In the genomic region with DNA sequence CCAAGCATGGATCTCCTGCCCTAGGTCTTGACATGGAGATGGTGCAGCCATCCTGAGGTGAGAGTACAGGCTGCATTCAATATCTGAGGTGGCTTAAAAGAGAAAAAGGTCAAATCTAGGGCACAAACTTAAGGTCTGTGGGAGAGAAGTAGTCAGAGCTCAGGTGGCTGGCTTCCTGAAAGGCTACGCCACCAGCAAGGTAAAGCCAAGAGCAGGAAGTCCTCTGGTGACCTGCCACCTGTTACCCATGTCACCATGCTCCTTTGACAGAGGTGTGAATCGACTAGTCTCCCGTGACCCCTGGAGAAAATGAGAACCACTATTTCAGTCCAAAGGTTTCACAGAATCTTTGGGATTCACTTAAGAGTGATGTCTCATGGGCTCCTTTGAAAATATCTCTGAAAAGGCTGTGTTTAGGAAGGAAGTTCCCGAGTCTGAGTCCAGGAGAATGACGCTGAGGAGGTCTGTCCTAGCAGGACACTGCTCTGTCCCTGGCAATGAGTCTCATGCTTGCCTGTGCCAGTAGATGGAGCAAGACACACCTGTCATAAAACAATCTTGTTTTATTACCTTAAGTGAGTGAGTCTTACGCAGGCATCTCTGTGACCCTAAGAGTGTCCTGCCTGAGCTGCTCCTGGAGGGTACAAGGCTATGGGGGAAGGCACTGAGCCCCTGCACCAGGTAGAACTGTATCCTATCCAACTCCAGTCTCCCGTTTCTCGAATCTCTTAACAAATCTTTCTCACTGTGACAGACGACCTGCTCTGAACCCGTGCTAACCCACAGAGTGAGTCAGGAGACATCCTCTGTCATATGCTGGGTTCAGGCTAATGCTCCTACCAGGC, we compare ENCODE assay signal across 10 mouse cellular contexts. TPM values are rescaled to one million over a fixed set of nuclear protein-coding genes. Genes with fewer than 3 reads are reported as not detected.
A peak's percentile ranks its signal among the peaks of the same experiment; 100 is the strongest.
DNase-seq lines count a peak whose midpoint lies in the region; ATAC-seq and TF ChIP-seq lines count a peak whose summit lies in the region.
"Had no signal": no experiment of that assay in that cellular context is flagged by ENCODE, and none has a peak within 500 bp of the region (broad histone marks: within the 10 kb centered on the region; RNA-seq: fewer than 3 reads in every experiment).

No protein-coding gene starts in this region.

- 0 out of 4 replicates have a peak, but pooled peaks cover 0 to 2% of the 10 kb centered on the region in 2 experiments for H3K4me1 ChIP-seq in liver, embryonic 14.5 days (replicated peaks; ENCODE audit: control insufficient read depth in 2 of 2, insufficient read depth in 2 of 2, low read length in 1 of 2)
- no peaks in the 10 kb centered on the region for H3K4me1 ChIP-seq in liver, embryonic 11.5 days (replicated peaks; ENCODE audit: control insufficient read depth, insufficient read depth, low read length)
- peaks cover 5% of the 10 kb centered on the region for H3K4me1 ChIP-seq in embryonic facial prominence, embryonic 12.5 days
- H3K4me1 ChIP-seq: midbrain, embryonic 15.5 days had no signal

- no peak for TF ChIP-seq EP300 in liver, embryonic 14.5 days (IDR thresholded peaks at IDR 0.05; ENCODE audit: low read depth)

- H3K4me2 ChIP-seq in liver, embryonic 14.5 days (ENCODE audit: low read depth): no peak overlapping the region
- H3K4me2 ChIP-seq in liver, embryonic 11.5 days: no peak overlapping the region
- no peak overlapping the region for H3K4me2 ChIP-seq in embryonic facial prominence, embryonic 12.5 days (replicated peaks)
- H3K4me2 ChIP-seq: limb, embryonic 15.5 days; midbrain, embryonic 15.5 days had no signal

- H3K4me3 ChIP-seq in liver, embryonic 14.5 days (ENCODE audit: insufficient read depth in 1 of 2, low read depth in 2 of 2, low read length in 2 of 2): no peak overlapping the region
- no peak overlapping the region for H3K4me3 ChIP-seq in liver, embryonic 11.5 days (ENCODE audit: low read depth, low read length)
- H3K4me3 ChIP-seq in embryonic facial prominence, embryonic 12.5 days: no peak overlapping the region
- H3K4me3 ChIP-seq: limb, embryonic 15.5 days; midbrain, embryonic 15.5 days had no signal

- TF ChIP-seq CTCF in liver, embryonic 14.5 days (IDR thresholded peaks at IDR 0.05; ENCODE audit: low read depth): 0 out of 2 replicates have a peak, but pooled peaks have one; percentile 18

- 40% methylated on average over 10 of the region's 10 CpGs for WGBS in liver, embryonic 14.5 days (ENCODE audit: insufficient replicate concordance)
- 62% methylated on average over 10 of the region's 10 CpGs for WGBS in liver, embryonic 11.5 days
- WGBS in embryonic facial prominence, embryonic 12.5 days: 57% methylated on average over 10 of the region's 10 CpGs

- no peak overlapping the region for H3K27ac ChIP-seq in liver, embryonic 14.5 days
- no peak overlapping the region for H3K27ac ChIP-seq in liver, embryonic 11.5 days (ENCODE audit: low read depth, low read length)
- no peak overlapping the region for H3K27ac ChIP-seq in embryonic facial prominence, embryonic 12.5 days
- H3K27ac ChIP-seq: limb, embryonic 15.5 days; midbrain, embryonic 15.5 days had no signal

- H3K9me3 ChIP-seq in liver, embryonic 14.5 days (ENCODE audit: control insufficient read depth, low read length): no peaks in the 10 kb centered on the region
- H3K9me3 ChIP-seq in liver, embryonic 11.5 days (ENCODE audit: control insufficient read depth, low read length): no peaks in the 10 kb centered on the region
- H3K9me3 ChIP-seq in embryonic facial prominence, embryonic 12.5 days: no peaks in the 10 kb centered on the region
- H3K9me3 ChIP-seq: limb, embryonic 15.5 days; midbrain, embryonic 15.5 days had no signal

- ATAC-seq in liver, embryonic 14.5 days (ENCODE audit: insufficient read depth): no peak
- ATAC-seq in liver, embryonic 11.5 days (replicated peaks; ENCODE audit: low FRiP score): no peak
- 0 out of 2 replicates have a peak, but pooled peaks have one; percentile 15 for ATAC-seq in embryonic facial prominence, embryonic 12.5 days (ENCODE audit: insufficient number of reproducible peaks, insufficient read depth, low FRiP score, low TSS enrichment)
- ATAC-seq: midbrain, embryonic 15.5 days had no signal

- peak; percentile 7 for DNase-seq in gastrocnemius, adult 18-20 months (ENCODE audit: low spot score)
- DNase-seq in gastrocnemius, postnatal 10 days: no peak
- no peak for DNase-seq in liver, embryonic 14.5 days (ENCODE audit: low read depth in 3 of 3, low spot score in 3 of 3)
- no peak for DNase-seq in liver, embryonic 11.5 days (ENCODE audit: low spot score)
- DNase-seq in splenic B cell, adult 2 months (ENCODE audit: low read depth, low spot score): peak; percentile 31
- no peak for DNase-seq in adipocyte (ENCODE audit: low spot score)
- no peak for DNase-seq in embryo, embryonic 10.5 days (ENCODE audit: low spot score)

- no peak overlapping the region for H3K9ac ChIP-seq in liver, embryonic 14.5 days (replicated peaks)
- H3K9ac ChIP-seq in liver, embryonic 11.5 days (ENCODE audit: low read depth, low read length): no peak overlapping the region
- no peak overlapping the region for H3K9ac ChIP-seq in embryonic facial prominence, embryonic 12.5 days
- H3K9ac ChIP-seq: limb, embryonic 15.5 days; midbrain, embryonic 15.5 days had no signal

- H3K27me3 ChIP-seq in liver, embryonic 14.5 days (ENCODE audit: control insufficient read depth, insufficient read depth, low read length): no peaks in the 10 kb centered on the region
- no peaks in the 10 kb centered on the region for H3K27me3 ChIP-seq in liver, embryonic 11.5 days (replicated peaks; ENCODE audit: control insufficient read depth, insufficient read depth, low read length)
- no peaks in the 10 kb centered on the region; the same call in 1 of the 2 replicates for H3K27me3 ChIP-seq in embryonic facial prominence, embryonic 12.5 days
- no peaks in the 10 kb centered on the region for H3K27me3 ChIP-seq in splenic B cell, adult 2 months (ENCODE audit: control insufficient read depth, insufficient read depth, low read length, poor library complexity, severe bottlenecking)
- H3K27me3 ChIP-seq: limb, embryonic 15.5 days; midbrain, embryonic 15.5 days had no signal

- H3K36me3 ChIP-seq in liver, embryonic 14.5 days (replicated peaks; ENCODE audit: control insufficient read depth, insufficient read depth, low read depth): no peaks in the 10 kb centered on the region
- H3K36me3 ChIP-seq in liver, embryonic 11.5 days (ENCODE audit: control insufficient read depth, insufficient read depth, low read length): no peaks in the 10 kb centered on the region
- no peaks in the 10 kb centered on the region for H3K36me3 ChIP-seq in embryonic facial prominence, embryonic 12.5 days
- H3K36me3 ChIP-seq in splenic B cell, adult 2 months (ENCODE audit: control insufficient read depth, insufficient read depth, low read length, poor library complexity, severe bottlenecking): no peaks in the 10 kb centered on the region
- H3K36me3 ChIP-seq: limb, embryonic 15.5 days; midbrain, embryonic 15.5 days had no signal

RNA-seq across cellular contexts. Expression of gene Arpp21, which starts 22.1 kb away (rescaled TPM):
- 10 to 100 TPM in 1 of 2 experiments, 1 to 10 TPM in 1; 6.8 to 10.7 TPM for total RNA-seq in gastrocnemius, adult 18-20 months (2021)
- 10 to 100 TPM; 52.9 to 54.1 TPM for total RNA-seq in gastrocnemius, postnatal 10 days (2021)
- 0.27 and 0.36 TPM in 2 replicates for polyA plus RNA-seq in liver, embryonic 14.5 days (2012; rRNA removed)
- 0.27 and 0.42 TPM in 2 replicates for polyA plus RNA-seq in liver, embryonic 14.5 days (2014; fragmentation: Nextera tagmentation; extraction: Ambion mirVana)
- 0.93 and 1.3 TPM in 2 replicates for polyA plus RNA-seq in liver, embryonic 11.5 days (2014; fragmentation: Nextera tagmentation; extraction: Ambion mirVana)
- polyA plus RNA-seq in embryonic facial prominence, embryonic 12.5 days (2016; fragmentation: Nextera tagmentation; extraction: Ambion mirVana): 9.8 and 10.3 TPM in 2 replicates

Comparison
In these comparisons a context has a peak if more than half of its experiments do, and no peak if none do; other contexts are left out.
1. DNase-seq: peak in gastrocnemius, adult 18-20 months (single experiment) and splenic B cell, adult 2 months (single experiment); none in gastrocnemius, postnatal 10 days (single experiment), liver, embryonic 14.5 days (0 of 3), liver, embryonic 11.5 days (single experiment), adipocyte (single experiment) and embryo, embryonic 10.5 days (single experiment).